Mouse (Mus musculus): ENCODE results near the gene Heatr5b. TPM values are rescaled to one million over a fixed set of nuclear protein-coding genes. Genes with fewer than 3 reads are reported as not detected.

Heatr5b gene
- total RNA-seq, 2 experiments from 2014 or later = 5.4 to 7.1 TPM

GRCm38 (mm10) chr17:78708422-78708821 is 126.7 kb downstream of the Heatr5b start:
- no peak for ATAC-seq (replicated peaks; ENCODE audit: low FRiP score, poor library complexity, severe bottlenecking)

GRCm38 (mm10) chr17:78702988-78703387 is 132.2 kb downstream of the Heatr5b start:
- no peak for ATAC-seq (replicated peaks; ENCODE audit: low FRiP score, poor library complexity, severe bottlenecking)

Other genes with a start within 250 kb of the Heatr5b start
- 7.5 and 8.3 TPM in 2 replicates for gene Strn, start 98.2 kb downstream of the Heatr5b start, total RNA-seq (2015; ENCODE audit: low replicate concordance)
- 13.9 and 14.9 TPM in 2 replicates for gene Strn, start 98.2 kb downstream of the Heatr5b start, total RNA-seq (2017; ENCODE audit: low replicate concordance)
- 5.0 and 16.3 TPM in 2 replicates for gene Gpatch11, start 203 bp upstream of the Heatr5b start, total RNA-seq (2015; ENCODE audit: low replicate concordance)
- 12.3 and 33.8 TPM in 2 replicates for gene Gpatch11, start 203 bp upstream of the Heatr5b start, total RNA-seq (2017; ENCODE audit: low replicate concordance)
- gene Eif2ak2, start 47.2 kb upstream of the Heatr5b start, total RNA-seq (2015; ENCODE audit: low replicate concordance) = 13.4 and 23.0 TPM in 2 replicates
- 50.1 and 55.8 TPM in 2 replicates for gene Eif2ak2, start 47.2 kb upstream of the Heatr5b start, total RNA-seq (2017; ENCODE audit: low replicate concordance)
- gene Sult6b1, start 71.6 kb upstream of the Heatr5b start, total RNA-seq (2015; ENCODE audit: low replicate concordance) = not detected in 2 replicates
- 0.70 TPM in 1 of 2 replicates, not detected in the other for gene Sult6b1, start 71.6 kb upstream of the Heatr5b start, total RNA-seq (2017; ENCODE audit: low replicate concordance)
- gene Cebpzos, start 81.1 kb upstream of the Heatr5b start, total RNA-seq (2015; ENCODE audit: low replicate concordance) = 4.4 and 10.0 TPM in 2 replicates
- 14.8 TPM in 2 replicates for gene Cebpzos, start 81.1 kb upstream of the Heatr5b start, total RNA-seq (2017; ENCODE audit: low replicate concordance)
- 12.9 and 15.0 TPM in 2 replicates for gene Cebpz, start 101.7 kb upstream of the Heatr5b start, total RNA-seq (2015; ENCODE audit: low replicate concordance)
- gene Cebpz, start 101.7 kb upstream of the Heatr5b start, total RNA-seq (2017; ENCODE audit: low replicate concordance) = 19.2 and 29.8 TPM in 2 replicates
- 5.0 and 23.0 TPM in 2 replicates for gene Ndufaf7, start 101.8 kb upstream of the Heatr5b start, total RNA-seq (2015; ENCODE audit: low replicate concordance)
- gene Ndufaf7, start 101.8 kb upstream of the Heatr5b start, total RNA-seq (2017; ENCODE audit: low replicate concordance) = 8.4 and 8.7 TPM in 2 replicates
- gene Prkd3, start 185.5 kb upstream of the Heatr5b start, total RNA-seq (2015; ENCODE audit: low replicate concordance) = 9.8 and 10.0 TPM in 2 replicates
- 9.4 and 11.3 TPM in 2 replicates for gene Prkd3, start 185.5 kb upstream of the Heatr5b start, total RNA-seq (2017; ENCODE audit: low replicate concordance)
- gene Qpct, start 216.5 kb upstream of the Heatr5b start, total RNA-seq (2015; ENCODE audit: low replicate concordance) = 1.3 and 6.0 TPM in 2 replicates
- 0.14 and 0.77 TPM in 2 replicates for gene Qpct, start 216.5 kb upstream of the Heatr5b start, total RNA-seq (2017; ENCODE audit: low replicate concordance)

Data from erythroblast, adult 5-6 weeks (primary cell).